Mouse (Mus musculus) kidney, embryonic 14.5 days (tissue): ENCODE measurements around the gene Zfp423. TPM values are rescaled to one million over a fixed set of nuclear protein-coding genes. Genes with fewer than 3 reads are reported as not detected.

ENCODE experiments used
- ATAC-seq: fragments of 200-750 bp; cut with Nextera tagmentation; 2 replicates; pipeline ENCODE4 v1.8.0; 2017; ENCODE audit warnings: moderate number of reproducible peaks, mild to moderate bottlenecking, moderate TSS enrichment, moderate library complexity; ENCODE audit not compliant: low FRiP score, low TSS enrichment
- H3K27ac ChIP-seq: fragments of 300-500 bp; sonication (generic); 2 replicates; pipeline ENCODE4 v1.5.1; 2014; ENCODE audit warnings: low read depth, mild to moderate bottlenecking, low read length, moderate library complexity, mixed read lengths
- H3K27me3 ChIP-seq: fragments of 300-500 bp; sonication (generic); 2 replicates; pipeline ENCODE4 v1.6.1; 2014; ENCODE audit warnings: mild to moderate bottlenecking, low read length; ENCODE audit not compliant: control insufficient read depth, insufficient read depth
- H3K36me3 ChIP-seq: fragments of 300-500 bp; sonication (generic); 2 replicates; pipeline ENCODE4 v1.6.1; 2014; ENCODE audit warnings: low read length, mixed read lengths; ENCODE audit not compliant: control insufficient read depth, insufficient read depth
- H3K4me1 ChIP-seq: fragments of 300-500 bp; sonication (generic); 2 replicates; pipeline ENCODE4 v1.6.1; 2014; ENCODE audit warnings: low read length, mixed read lengths; ENCODE audit not compliant: control insufficient read depth, insufficient read depth
- H3K4me2 ChIP-seq: fragments of 300-500 bp; sonication (generic); replicated peaks from 2 replicates; pipeline ENCODE4 v1.6.1; 2014; ENCODE audit warnings: low read depth, mild to moderate bottlenecking, low read length
- H3K4me3 ChIP-seq: fragments of 300-500 bp; sonication (generic); 2 replicates; pipeline ENCODE4 v1.5.1; 2014; ENCODE audit warnings: mild to moderate bottlenecking, low read length
- H3K9ac ChIP-seq: fragments of 300-500 bp; sonication (generic); 2 replicates; pipeline ENCODE4 v1.6.1; 2014; ENCODE audit warnings: low read depth, mild to moderate bottlenecking, low read length, moderate library complexity
- H3K9me3 ChIP-seq: fragments of 300-500 bp; sonication (generic); 2 replicates; pipeline ENCODE4 v1.6.1; 2016; ENCODE audit warnings: low read length; ENCODE audit not compliant: control insufficient read depth
- WGBS: fragments of 180-500 bp; shearing (Covaris S2); extraction: QIAGEN DNeasy Blood & Tissue Kit; methylation state at CpG from one replicate; pipeline ENCODE4 v1.1.7; 2014; 5-methylcytosine and 5-hydroxymethylcytosine counted together
- polyA plus RNA-seq: library from polyadenylated mRNA; unstranded; fragments of >200 nt; fragmentation: Nextera tagmentation; extraction: Ambion mirVana; gene quantifications from 2 replicates; pipeline ENCODE4 v1.2.1, GENCODE M21; 2014

Gene Zfp423
- polyA plus RNA-seq, 1 experiment from 2014 or later = 18.8 TPM

DNA sequence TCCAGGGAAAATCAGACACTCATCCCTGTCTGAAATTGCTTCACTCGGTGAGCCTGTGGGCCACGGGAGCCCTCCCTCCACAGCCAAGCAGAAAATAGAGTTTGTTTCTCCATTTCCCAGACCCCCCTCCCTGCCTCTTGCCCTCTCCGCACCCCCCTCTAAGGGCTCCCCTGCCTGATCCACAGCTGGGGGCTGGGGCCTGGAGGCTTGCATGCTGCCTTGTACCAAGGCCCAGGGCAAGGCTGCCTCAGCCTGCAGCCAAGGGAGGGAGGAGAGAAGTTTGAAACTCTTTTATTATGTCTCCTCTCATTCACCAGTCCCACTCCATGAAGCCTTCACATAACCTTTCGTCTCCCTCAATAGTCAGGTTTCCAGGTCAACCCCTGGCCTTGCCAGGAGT lies 224.5 kb downstream of the Zfp423 start:
- WGBS = 58% methylated on average over 4 of the region's 4 CpGs
- no peak overlapping the region for H3K4me3 ChIP-seq
- no peak for ATAC-seq
- no peaks in the 10 kb centered on the region for H3K36me3 ChIP-seq
- no peaks in the 10 kb centered on the region for H3K9me3 ChIP-seq
- peaks cover 4% of the 10 kb centered on the region; the same call in 1 of the 2 replicates for H3K4me1 ChIP-seq
- H3K27me3 ChIP-seq = no peaks in the 10 kb centered on the region
- H3K4me2 ChIP-seq = no peak overlapping the region
- no peak overlapping the region for H3K27ac ChIP-seq
- no peak overlapping the region for H3K9ac ChIP-seq

DNA sequence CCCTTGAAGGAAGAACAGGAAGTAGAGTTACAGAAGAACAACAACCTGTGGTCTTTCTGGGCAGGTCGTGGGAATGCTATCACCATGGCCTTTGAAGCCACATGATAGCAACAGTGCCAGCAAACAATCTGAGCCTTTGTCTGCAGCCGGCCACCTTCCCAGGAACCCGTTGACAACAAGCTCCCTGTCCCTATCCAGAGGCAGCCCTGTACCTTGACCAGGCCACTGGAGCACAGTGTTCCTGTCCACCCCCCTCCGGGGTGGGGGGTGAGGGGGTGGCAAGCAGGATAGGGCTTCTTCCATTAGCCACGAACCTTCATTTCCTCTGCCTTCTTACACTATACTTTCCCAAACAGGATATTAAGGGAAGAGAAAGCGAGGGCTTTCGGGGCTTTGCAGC lies 224.9 kb downstream of the Zfp423 start:
- H3K27me3 ChIP-seq = no peaks in the 10 kb centered on the region
- peaks cover 4% of the 10 kb centered on the region; the same call in 1 of the 2 replicates for H3K4me1 ChIP-seq
- no peak overlapping the region for H3K27ac ChIP-seq
- H3K9ac ChIP-seq = no peak overlapping the region
- ATAC-seq = no peak
- H3K36me3 ChIP-seq = no peaks in the 10 kb centered on the region
- no peak overlapping the region for H3K4me2 ChIP-seq
- H3K4me3 ChIP-seq = no peak overlapping the region
- no peaks in the 10 kb centered on the region for H3K9me3 ChIP-seq
- WGBS = 57% methylated on average over 7 of the region's 7 CpGs

DNA sequence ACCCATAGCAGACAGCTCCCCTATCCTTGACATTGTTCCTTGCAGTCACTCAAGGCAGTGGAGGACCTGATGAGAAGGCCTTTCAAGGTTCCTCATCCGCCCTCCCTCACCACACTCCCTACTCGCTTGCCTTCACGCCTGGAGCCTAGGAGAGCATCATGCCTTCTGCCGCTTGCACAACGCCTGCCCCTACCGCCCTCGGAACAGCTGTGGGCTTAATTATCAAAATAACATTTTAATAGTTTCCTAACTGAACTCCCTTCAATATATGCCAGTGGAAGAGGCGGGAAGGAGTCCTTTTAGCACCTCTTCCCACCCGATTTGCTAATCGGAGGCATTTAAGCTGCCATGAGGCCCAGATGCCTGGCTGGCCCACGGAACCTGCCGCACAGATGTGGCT lies 228.3 kb downstream of the Zfp423 start:
- no peaks in the 10 kb centered on the region for H3K9me3 ChIP-seq
- 87% methylated on average over 12 of the region's 12 CpGs for WGBS
- no peak overlapping the region for H3K27ac ChIP-seq
- no peak overlapping the region for H3K4me3 ChIP-seq
- H3K36me3 ChIP-seq = no peaks in the 10 kb centered on the region
- H3K27me3 ChIP-seq = no peaks in the 10 kb centered on the region
- H3K9ac ChIP-seq = no peak overlapping the region
- ATAC-seq = no peak
- no peak overlapping the region for H3K4me2 ChIP-seq
- H3K4me1 ChIP-seq = peaks cover 4% of the 10 kb centered on the region; the same call in 1 of the 2 replicates

DNA sequence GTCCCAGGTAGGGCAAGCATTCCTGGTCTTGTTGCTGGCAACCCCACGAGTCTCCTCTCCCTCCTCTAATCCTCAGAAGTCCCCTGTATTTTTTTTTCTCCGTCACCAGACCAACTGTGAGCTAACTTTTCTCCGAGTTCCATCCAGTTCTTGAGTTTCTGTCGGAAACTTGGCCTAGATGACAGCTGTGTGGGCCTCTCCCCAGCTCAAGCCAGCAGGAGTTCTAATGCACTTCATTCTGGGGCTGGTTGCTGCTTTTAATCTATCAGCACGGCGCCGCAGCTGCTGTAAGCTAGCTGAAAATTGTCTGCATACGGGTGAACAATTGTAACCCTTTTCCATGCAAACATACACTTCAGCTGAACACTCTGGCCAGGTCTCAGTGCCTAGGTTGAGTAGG lies 236.4 kb downstream of the Zfp423 start:
- 78% methylated on average over 8 of the region's 8 CpGs for WGBS
- Histone ChIP-seq H3K4me2 (no peak overlapping the region), H3K9me3 (no peaks in the 10 kb centered on the region), H3K4me1 (no peaks in the 10 kb centered on the region), H3K27me3 (no peaks in the 10 kb centered on the region), H3K9ac (no peak overlapping the region), H3K36me3 (no peaks in the 10 kb centered on the region), H3K4me3 (no peak overlapping the region), H3K27ac (no peak overlapping the region)
- ATAC-seq = no peak

DNA sequence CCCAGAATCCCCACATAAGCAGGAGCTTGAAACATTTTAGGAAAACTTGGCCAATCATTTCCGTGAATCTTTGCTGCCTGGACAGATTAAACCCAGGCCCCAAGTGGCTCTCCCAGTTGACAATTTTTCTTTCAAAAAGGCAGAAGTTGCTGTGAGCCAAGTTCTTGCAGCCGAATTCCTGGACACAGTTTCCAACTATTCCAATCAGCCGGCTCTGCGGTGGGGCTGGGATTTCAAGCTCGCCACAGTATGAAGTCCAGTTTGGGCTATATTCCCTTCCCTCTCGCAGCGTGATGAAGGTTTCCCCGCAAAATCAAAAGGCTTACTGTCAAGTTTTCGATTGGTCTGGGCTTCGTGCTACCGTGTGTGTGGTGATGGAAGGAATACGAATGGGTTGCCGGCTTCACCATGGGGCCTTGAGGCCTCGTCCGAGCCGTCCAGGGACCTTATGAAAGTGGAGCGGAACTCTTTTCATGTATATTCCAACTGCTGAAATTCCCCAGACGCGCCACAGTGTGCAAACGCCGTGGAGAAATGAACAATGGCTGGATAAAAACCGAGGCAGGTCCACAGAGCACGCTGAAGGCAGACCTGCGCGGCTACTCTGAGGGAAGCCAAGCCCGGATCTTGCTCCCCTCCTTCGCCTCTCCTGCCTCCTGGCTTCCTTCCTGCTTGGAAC lies 240.1 kb downstream of the Zfp423 start:
- H3K9ac ChIP-seq = no peak overlapping the region
- no peak overlapping the region for H3K4me2 ChIP-seq
- no peak for ATAC-seq
- H3K36me3 ChIP-seq = no peaks in the 10 kb centered on the region
- peaks cover 18% of the 10 kb centered on the region for H3K4me1 ChIP-seq
- WGBS = 83% methylated on average over 27 of the region's 27 CpGs
- no peak overlapping the region for H3K27ac ChIP-seq
- H3K9me3 ChIP-seq = no peaks in the 10 kb centered on the region
- H3K27me3 ChIP-seq = no peaks in the 10 kb centered on the region
- no peak overlapping the region for H3K4me3 ChIP-seq

DNA sequence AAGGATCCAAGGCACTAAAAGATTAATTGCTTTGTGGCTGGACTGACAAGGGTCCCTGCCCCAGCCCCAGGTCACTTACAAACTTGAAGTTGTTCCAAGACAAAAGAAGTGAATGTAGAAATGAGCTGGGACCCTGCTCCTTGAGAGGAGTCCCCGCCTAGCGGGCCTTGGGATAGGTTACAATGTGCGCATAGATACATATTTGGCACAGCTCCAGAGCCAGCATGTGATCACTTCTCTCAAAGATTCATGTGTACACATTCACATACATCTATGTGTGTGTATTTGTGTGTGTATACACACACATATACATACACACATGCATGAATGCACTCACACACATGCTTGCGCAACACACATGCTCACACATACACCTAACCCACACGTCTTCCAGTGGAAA lies 241.9 kb downstream of the Zfp423 start:
- no peaks in the 10 kb centered on the region for H3K9me3 ChIP-seq
- H3K27ac ChIP-seq = no peak overlapping the region
- H3K36me3 ChIP-seq = no peaks in the 10 kb centered on the region
- H3K27me3 ChIP-seq = no peaks in the 10 kb centered on the region
- H3K4me2 ChIP-seq = no peak overlapping the region
- no peak for ATAC-seq
- H3K9ac ChIP-seq = no peak overlapping the region
- peaks cover 18% of the 10 kb centered on the region for H3K4me1 ChIP-seq
- no peak overlapping the region for H3K4me3 ChIP-seq
- WGBS = 77% methylated on average over 5 of the region's 5 CpGs

DNA sequence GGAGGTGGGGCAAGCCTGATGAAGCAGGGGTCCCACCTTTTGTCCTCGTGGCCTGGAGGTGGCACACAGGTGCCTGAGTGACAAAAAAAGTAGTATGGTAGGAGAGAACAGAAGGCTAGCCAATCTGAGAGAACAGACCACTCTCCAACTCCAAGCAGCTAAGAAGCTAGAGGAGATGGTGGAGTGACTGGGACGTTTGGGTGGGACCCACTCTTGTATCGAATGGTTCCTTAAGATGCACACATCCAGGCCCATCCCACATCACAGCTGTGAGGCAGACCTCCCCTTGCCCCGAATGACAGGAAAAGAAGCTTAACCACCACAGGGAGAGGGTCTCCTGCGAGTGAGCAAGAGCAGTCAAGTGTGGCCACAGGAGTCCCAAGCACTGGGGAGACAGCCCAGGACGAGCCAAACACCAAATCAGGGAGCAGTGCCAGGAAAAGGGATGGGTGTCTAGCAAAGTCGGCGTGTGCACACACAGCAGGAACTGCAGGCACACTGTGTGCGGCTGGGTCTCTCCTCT lies 242.6 kb downstream of the Zfp423 start:
- Histone ChIP-seq H3K9ac (peak overlapping the region; percentile 37; the same call in 1 of the 2 replicates), H3K9me3 (no peaks in the 10 kb centered on the region), H3K4me1 (peaks cover 18% of the 10 kb centered on the region), H3K4me2 (peak overlapping the region; percentile 48), H3K27me3 (no peaks in the 10 kb centered on the region), H3K4me3 (peak overlapping the region; percentile 18; the same call in 1 of the 2 replicates), H3K27ac (peak overlapping the region; percentile 73), H3K36me3 (no peaks in the 10 kb centered on the region)
- ATAC-seq = peak; percentile 58
- 19% methylated on average over 9 of the region's 9 CpGs for WGBS

DNA sequence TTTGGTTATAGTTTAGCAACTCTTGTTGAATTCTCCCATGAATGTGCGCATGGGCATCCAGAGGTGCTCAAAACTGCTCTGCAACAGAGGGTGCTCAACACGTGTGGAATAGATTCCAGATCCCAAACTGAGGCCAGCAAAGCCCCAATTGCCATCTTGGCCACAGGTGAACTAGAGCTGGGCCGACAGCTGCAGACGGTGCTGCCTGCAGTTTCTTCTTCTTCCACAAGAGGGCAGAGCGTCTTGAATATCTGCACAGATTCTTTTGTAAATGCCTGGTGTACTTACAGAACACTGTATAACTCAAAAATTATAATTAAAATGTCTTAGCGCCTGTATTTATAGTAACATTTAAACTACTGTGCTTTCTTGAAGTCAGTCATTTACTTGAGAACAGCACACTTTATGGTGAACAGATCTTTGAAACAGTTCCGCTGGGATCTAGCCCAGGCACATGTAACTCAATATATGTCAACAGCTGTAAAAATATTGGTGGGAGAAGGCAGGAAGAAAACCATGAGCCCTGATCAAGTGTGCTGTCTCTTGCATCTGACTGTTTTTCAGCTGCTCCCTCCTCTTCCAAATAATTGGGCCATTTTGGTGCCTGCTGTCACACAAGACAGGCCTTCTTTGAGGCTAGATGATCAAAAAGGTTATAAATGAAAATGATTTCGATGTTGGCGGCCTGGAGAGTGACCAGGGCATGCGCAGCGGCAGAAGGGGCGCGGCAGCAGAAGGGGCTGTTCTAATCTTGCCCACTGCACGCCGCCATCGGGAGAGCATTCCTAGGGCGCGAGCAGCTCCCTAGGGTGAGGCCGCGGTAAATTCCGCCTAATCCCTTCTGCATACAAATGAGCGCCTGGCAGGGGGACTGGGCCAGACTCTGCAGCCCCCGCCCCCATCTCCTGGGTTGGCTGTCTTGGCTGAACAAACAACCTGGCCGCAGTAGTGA lies 243.4 kb downstream of the Zfp423 start:
- ATAC-seq = peak; percentile 74
- H3K4me2 ChIP-seq = peak overlapping the region; percentile 48
- H3K27ac ChIP-seq = peak overlapping the region; percentile 73
- peak overlapping the region; percentile 37; the same call in 1 of the 2 replicates for H3K9ac ChIP-seq
- peaks cover 18% of the 10 kb centered on the region for H3K4me1 ChIP-seq
- WGBS = 8% methylated on average over 24 of the region's 24 CpGs
- peak overlapping the region; percentile 18; the same call in 1 of the 2 replicates for H3K4me3 ChIP-seq
- H3K27me3 ChIP-seq = no peaks in the 10 kb centered on the region
- no peaks in the 10 kb centered on the region for H3K9me3 ChIP-seq
- no peaks in the 10 kb centered on the region for H3K36me3 ChIP-seq
